In the genomic region with DNA sequence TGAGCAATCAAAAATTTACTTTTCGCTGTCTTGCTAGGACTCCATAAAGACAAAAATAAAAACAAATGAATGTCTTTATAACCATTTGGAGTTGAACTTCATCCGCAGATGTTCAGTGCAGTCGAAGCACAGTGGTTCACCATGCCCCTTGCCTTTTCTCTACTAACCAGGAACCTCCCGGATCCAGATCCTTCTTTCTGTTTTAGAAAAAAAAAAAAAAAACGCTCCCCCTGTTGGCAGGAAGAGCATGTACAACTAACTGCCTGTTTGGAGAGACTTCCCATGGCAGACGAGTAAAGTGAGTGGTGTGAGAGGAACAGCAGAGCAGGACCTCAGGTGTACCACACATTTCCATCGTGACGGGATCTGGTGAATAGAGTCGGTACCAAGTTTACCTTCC, we compare ENCODE assay signal across 7 mouse cellular contexts. TPM values are rescaled to one million over a fixed set of nuclear protein-coding genes. Genes with fewer than 3 reads are reported as not detected.
DNase-seq lines count a peak whose midpoint lies in the region; ATAC-seq and TF ChIP-seq lines count a peak whose summit lies in the region.

No protein-coding gene starts in this region.

- no peaks in the 10 kb centered on the region for H3K36me3 ChIP-seq in hindbrain, embryonic 12.5 days

- peak overlapping the region; percentile 86; the same call in 1 of the 2 replicates for H3K4me3 ChIP-seq in cortical plate, adult 2 months (ENCODE audit: insufficient read depth, low read length)
- peak overlapping the region; percentile 76; the same call in 1 of the 2 replicates for H3K4me3 ChIP-seq in hindbrain, embryonic 12.5 days

- TF ChIP-seq CTCF in cortical plate, adult 2 months (IDR thresholded peaks at IDR 0.05; ENCODE audit: extremely low read depth, insufficient read depth, low read length): peak; percentile 42; the same call in 1 of the 2 replicates

- TF ChIP-seq POLR2A in cortical plate, adult 2 months (IDR thresholded peaks at IDR 0.05; ENCODE audit: extremely low read depth, insufficient read depth, low read length): no peak

- H3K4me2 ChIP-seq in hindbrain, embryonic 12.5 days (replicated peaks): peak overlapping the region; percentile 66

- H3K27ac ChIP-seq in cortical plate, adult 2 months (ENCODE audit: insufficient read depth, low read length): no peak overlapping the region
- H3K27ac ChIP-seq in hindbrain, embryonic 12.5 days: no peak overlapping the region

- ATAC-seq in hindbrain, embryonic 12.5 days (ENCODE audit: low FRiP score): no peak
- ATAC-seq in megakaryocyte-erythroid progenitor cell, adult 5-6 weeks (replicated peaks; ENCODE audit: low FRiP score, low TSS enrichment, poor library complexity, severe bottlenecking): peak; percentile 45

- H3K9ac ChIP-seq in hindbrain, embryonic 12.5 days: no peak overlapping the region

- WGBS in hindbrain, embryonic 12.5 days: 31% methylated on average over 9 of the region's 9 CpGs

- peaks cover 4% of the 10 kb centered on the region; the same call in 1 of the 2 replicates for H3K4me1 ChIP-seq in cortical plate, adult 2 months (ENCODE audit: control insufficient read depth, insufficient read depth, low read length)
- peaks cover 23% of the 10 kb centered on the region for H3K4me1 ChIP-seq in hindbrain, embryonic 12.5 days

- H3K9me3 ChIP-seq in hindbrain, embryonic 12.5 days (replicated peaks): no peaks in the 10 kb centered on the region

- peak; percentile 34 for DNase-seq in 3134 (ENCODE audit: extremely low read depth, insufficient read length, low spot score)
- DNase-seq in 416B (ENCODE audit: low read depth): peak; percentile 82
- DNase-seq in gastrocnemius, adult 18-20 months (ENCODE audit: low spot score): no peak
- DNase-seq in gastrocnemius, postnatal 4 days (ENCODE audit: low spot score in 2 of 2): no peak

- no peaks in the 10 kb centered on the region for H3K27me3 ChIP-seq in hindbrain, embryonic 12.5 days

RNA-seq across cellular contexts. Expression of a gene that starts 1.7 kb away (rescaled TPM):
- 37.1 and 39.4 TPM in 2 replicates for polyA plus RNA-seq in cortical plate, adult 2 months (2012; rRNA removed)
- polyA plus RNA-seq in hindbrain, embryonic 12.5 days (2016; fragmentation: Nextera tagmentation; extraction: Ambion mirVana): 22.2 and 24.6 TPM in 2 replicates
- total RNA-seq in megakaryocyte-erythroid progenitor cell, adult 5-6 weeks (2014; fragmentation: Nextera tagmentation): 73.3 and 88.4 TPM in 2 replicates
- total RNA-seq in megakaryocyte-erythroid progenitor cell, adult 5-6 weeks (2017): 74.4 and 85.9 TPM in 2 replicates
- total RNA-seq in gastrocnemius, adult 18-20 months (2021): 10 to 100 TPM in 1 of 2 experiments, 1 to 10 TPM in 1; 9.1 to 10.6 TPM
- total RNA-seq in gastrocnemius, postnatal 4 days (2021): 10 to 100 TPM in 1 of 2 experiments, 1 to 10 TPM in 1; 7.2 to 10.1 TPM

Comparison
In these comparisons a context has a peak if more than half of its experiments do, and no peak if none do; other contexts are left out.
1. DNase-seq: peak in 3134 (single experiment) and 416B (single experiment); none in gastrocnemius, adult 18-20 months (single experiment) and gastrocnemius, postnatal 4 days (0 of 2).
2. RNA of a gene that starts 1.7 kb away (total RNA-seq): 73.3 to 88.4 TPM in megakaryocyte-erythroid progenitor cell, adult 5-6 weeks; 9.1 to 10.6 TPM in gastrocnemius, adult 18-20 months and 7.2 to 10.1 TPM in gastrocnemius, postnatal 4 days; every median in the first group is over 4 times any median in the second.